Mouse (Mus musculus) E14TG2a.4 (cell line): Measurements from ENCODE around the gene Pole4.

Source experiments
- CTCF ChIP-seq: conservative IDR thresholded peaks from 2 replicates; pipeline ENCODE4 v1.5.1; 2014; ENCODE audit warnings: low read length
- NANOG ChIP-seq: IDR thresholded peaks from 2 replicates; pipeline ENCODE4 v1.6.1; 2014; ENCODE audit warnings: borderline replicate concordance, low read length, mixed read lengths
- POU5F1 ChIP-seq: IDR thresholded peaks from 2 replicates; pipeline ENCODE4 v1.6.1; 2014; ENCODE audit warnings: low read length, borderline replicate concordance

DNA sequence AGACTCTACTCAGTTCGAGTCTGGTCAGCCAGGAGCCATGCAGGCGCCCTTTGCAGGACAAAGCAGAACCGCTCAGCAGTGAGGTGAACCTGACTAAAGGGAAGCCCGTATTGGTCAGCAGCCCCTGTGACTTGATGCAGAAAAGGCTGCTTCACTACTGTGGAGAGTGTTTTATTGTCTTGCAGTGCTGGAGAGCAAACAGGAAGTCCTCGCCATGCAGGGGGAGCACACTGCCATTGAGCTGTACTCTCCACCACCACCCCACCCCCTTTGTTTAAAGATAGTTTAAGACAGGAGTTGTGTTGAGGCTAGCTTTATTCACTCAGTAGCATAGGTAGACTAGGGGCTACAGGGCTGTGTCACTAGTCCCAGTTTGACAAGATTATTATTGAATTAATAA, at the start of gene Pole4:
- no peak for TF ChIP-seq POU5F1
- no peak for TF ChIP-seq CTCF
- no peak for TF ChIP-seq NANOG
